Mouse (Mus musculus) midbrain, embryonic 13.5 days (tissue): ENCODE data around the gene Ddx39b. TPM values are rescaled to one million over a fixed set of nuclear protein-coding genes. Genes with fewer than 3 reads are reported as not detected.
A peak's percentile ranks its signal among the peaks of the same experiment; 100 is the strongest.
"Not testable (repeated sequence)": the region's sequence is repeated elsewhere in the genome, so short reads cannot be mapped to it uniquely, and the experiment has no call there.

Experiments used
- ATAC-seq: fragments of 200-750 bp; cut with Nextera tagmentation; 2 replicates; pipeline ENCODE4 v1.8.0; 2017; ENCODE audit warnings: mild to moderate bottlenecking, moderate TSS enrichment, moderate library complexity
- H3K27ac ChIP-seq: fragments of 300-500 bp; sonication (generic); 2 replicates; pipeline ENCODE4 v1.5.1; 2015; ENCODE audit warnings: inconsistent platforms, mild to moderate bottlenecking, moderate library complexity
- H3K27me3 ChIP-seq: fragments of 300-500 bp; sonication (generic); 2 replicates; pipeline ENCODE4 v1.6.1; 2015; ENCODE audit warnings: mild to moderate bottlenecking, inconsistent platforms
- H3K36me3 ChIP-seq: fragments of 300-500 bp; sonication (generic); 2 replicates; pipeline ENCODE4 v1.6.1; 2015; ENCODE audit warnings: mild to moderate bottlenecking, inconsistent platforms
- H3K4me1 ChIP-seq: fragments of 300-500 bp; sonication (generic); replicated peaks from 2 replicates; pipeline ENCODE4 v1.6.1; 2015; ENCODE audit warnings: inconsistent platforms
- H3K4me2 ChIP-seq: fragments of 300-500 bp; sonication (generic); replicated peaks from 2 replicates; pipeline ENCODE4 v1.6.1; 2015; ENCODE audit warnings: moderate library complexity, mild to moderate bottlenecking, inconsistent platforms
- H3K4me3 ChIP-seq: fragments of 300-500 bp; sonication (generic); replicated peaks from 2 replicates; pipeline ENCODE4 v1.5.1; 2015; ENCODE audit warnings: mild to moderate bottlenecking, inconsistent platforms
- H3K9ac ChIP-seq: fragments of 300-500 bp; sonication (generic); replicated peaks from 2 replicates; pipeline ENCODE4 v1.6.1; 2015; ENCODE audit warnings: mild to moderate bottlenecking, inconsistent platforms
- H3K9me3 ChIP-seq: fragments of 300-500 bp; sonication (generic); 2 replicates; pipeline ENCODE4 v1.6.1; 2016; ENCODE audit warnings: mild to moderate bottlenecking, inconsistent platforms
- WGBS: fragments of 180-500 bp; shearing (Covaris S2); methylation state at CpG from one replicate; pipeline ENCODE4 v1.1.7; 2015; 5-methylcytosine and 5-hydroxymethylcytosine counted together
- microRNA-seq: library from miRNA; unstranded; fragments of <30 nt; microRNA quantifications from one replicate; pipeline ENCODE4, GENCODE M21; 2016
- polyA plus RNA-seq: library from polyadenylated mRNA; unstranded; fragments of >200 nt; fragmentation: Nextera tagmentation; extraction: Ambion mirVana; gene quantifications from 2 replicates; pipeline ENCODE4 v1.2.1, GENCODE M21; 2015

The Ddx39b gene
- polyA plus RNA-seq, 1 experiment from 2014 or later, result 465 TPM

GRCm38 (mm10) chr17:35278957-35279688, 37.6 kb downstream of the Ddx39b start:
- no peaks in the 10 kb centered on the region for H3K4me1 ChIP-seq
- WGBS, result 91% methylated on average over 13 of the region's 13 CpGs
- no peak overlapping the region for H3K9ac ChIP-seq
- no peak overlapping the region for H3K4me3 ChIP-seq
- H3K27me3 ChIP-seq, result peaks cover 24% of the 10 kb centered on the region
- H3K4me2 ChIP-seq, result no peak overlapping the region
- H3K27ac ChIP-seq, result no peak overlapping the region
- no peaks in the 10 kb centered on the region for H3K9me3 ChIP-seq
- ATAC-seq, result no peak
- H3K36me3 ChIP-seq, result no peaks in the 10 kb centered on the region

- Histone ChIP-seq H3K4me1 (no peaks in the 10 kb centered on the region), H3K9ac (no peak overlapping the region), H3K9me3 (no peaks in the 10 kb centered on the region), H3K27ac (no peak overlapping the region), H3K4me2 (no peak overlapping the region), H3K4me3 (no peak overlapping the region), H3K36me3 (no peaks in the 10 kb centered on the region), H3K27me3 (peaks cover 23% of the 10 kb centered on the region)
- ATAC-seq, result no peak
- WGBS, result 68% methylated on average over 3 of the region's 3 CpGs
Measured at GRCm38 (mm10) chr17:35280276-35280675, 38.7 kb downstream of the Ddx39b start.

GRCm38 (mm10) chr17:35285431-35285830, 43.9 kb downstream of the Ddx39b start:
- Histone ChIP-seq H3K27ac (no peak overlapping the region), H3K9me3 (no peaks in the 10 kb centered on the region), H3K9ac (no peak overlapping the region), H3K4me1 (no peaks in the 10 kb centered on the region), H3K4me3 (no peak overlapping the region), H3K4me2 (no peak overlapping the region), H3K36me3 (no peaks in the 10 kb centered on the region), H3K27me3 (no peaks in the 10 kb centered on the region)
- no peak for ATAC-seq

GRCm38 (mm10) chr17:35295796-35296195, 54.2 kb downstream of the Ddx39b start:
- WGBS, result 6% methylated on average over 5 of the region's 5 CpGs
- not testable (repeated sequence) for H3K9ac ChIP-seq, H3K4me3 ChIP-seq, H3K27ac ChIP-seq, H3K4me1 ChIP-seq, H3K9me3 ChIP-seq, H3K4me2 ChIP-seq, ATAC-seq, H3K36me3 ChIP-seq, H3K27me3 ChIP-seq

GRCm38 (mm10) chr17:35300261-35300945, 58.9 kb downstream of the Ddx39b start:
- H3K9ac ChIP-seq, H3K4me1 ChIP-seq, H3K27me3 ChIP-seq, H3K9me3 ChIP-seq, H3K4me2 ChIP-seq, H3K36me3 ChIP-seq, H3K27ac ChIP-seq, ATAC-seq, H3K4me3 ChIP-seq: not testable (repeated sequence)
- 84% methylated on average over 7 of the region's 7 CpGs for WGBS

GRCm38 (mm10) chr17:35301645-35302258, 60.2 kb downstream of the Ddx39b start:
- H3K36me3 ChIP-seq, result no peaks in the 10 kb centered on the region
- H3K27ac ChIP-seq, result no peak overlapping the region
- H3K4me2 ChIP-seq, result no peak overlapping the region
- no peak overlapping the region for H3K9ac ChIP-seq
- no peak overlapping the region for H3K4me3 ChIP-seq
- H3K9me3 ChIP-seq, result no peaks in the 10 kb centered on the region
- ATAC-seq, result peak; percentile 50; the same call in 1 of the 2 replicates
- 24% methylated on average over 13 of the region's 13 CpGs for WGBS
- no peaks in the 10 kb centered on the region for H3K4me1 ChIP-seq
- peaks cover 6% of the 10 kb centered on the region; the same call in 1 of the 2 replicates for H3K27me3 ChIP-seq

- Histone ChIP-seq H3K27me3 (peaks cover 11% of the 10 kb centered on the region; the same call in 1 of the 2 replicates), H3K4me2 (no peak overlapping the region), H3K36me3 (no peaks in the 10 kb centered on the region), H3K4me1 (no peaks in the 10 kb centered on the region), H3K9me3 (no peaks in the 10 kb centered on the region), H3K27ac (no peak overlapping the region), H3K4me3 (no peak overlapping the region), H3K9ac (no peak overlapping the region)
- ATAC-seq, result no peak
- WGBS, result 93% methylated on average over 2 of the region's 2 CpGs
Measured at GRCm38 (mm10) chr17:35303271-35303670, 61.7 kb downstream of the Ddx39b start.

Small RNA genes lying within 50 kb of the gene (microRNA-seq; reads per million reads assigned to microRNA genes)
- gene Mir6973a, result not detected
- gene Mir6974, result not detected
- 1.4 reads per million for gene Mir6975
- not detected for gene Mir8094

Other genes with a start within 250 kb of the Ddx39b start
- 61.0 and 69.1 TPM in 2 replicates for gene Vars, start 240.8 kb upstream of the Ddx39b start, polyA plus RNA-seq
- 0.13 and 0.20 TPM in 2 replicates for gene Vwa7, start 225.2 kb upstream of the Ddx39b start, polyA plus RNA-seq
- 3.8 and 4.3 TPM in 2 replicates for gene Sapcd1, start 213.7 kb upstream of the Ddx39b start, polyA plus RNA-seq
- gene Msh5, start 195.0 kb upstream of the Ddx39b start, polyA plus RNA-seq, result 3.3 and 3.7 TPM in 2 replicates
- gene Clic1, start 191.8 kb upstream of the Ddx39b start, polyA plus RNA-seq, result 93.7 and 99.6 TPM in 2 replicates
- 501 and 531 TPM in 2 replicates for gene Ddah2, start 182.7 kb upstream of the Ddx39b start, polyA plus RNA-seq
- not detected in 2 replicates for gene Ly6g6c, start 176.4 kb upstream of the Ddx39b start, polyA plus RNA-seq
- gene Mpig6b, start 175.6 kb upstream of the Ddx39b start, polyA plus RNA-seq, result 0.45 and 0.50 TPM in 2 replicates
- 0.18 and 0.32 TPM in 2 replicates for gene Ly6g6e, start 164.8 kb upstream of the Ddx39b start, polyA plus RNA-seq
- 1.0 and 1.9 TPM in 2 replicates for gene Ly6g6d, start 163.7 kb upstream of the Ddx39b start, polyA plus RNA-seq
- gene Ly6g6f, start 156.1 kb upstream of the Ddx39b start, polyA plus RNA-seq, result 0.18 and 0.19 TPM in 2 replicates
- gene Abhd16a, start 152.5 kb upstream of the Ddx39b start, polyA plus RNA-seq, result 85.1 and 86.5 TPM in 2 replicates
- not detected in 2 replicates for gene Ly6g5c, start 133.5 kb upstream of the Ddx39b start, polyA plus RNA-seq
- gene Ly6g5b, start 126.3 kb upstream of the Ddx39b start, polyA plus RNA-seq, result 1.4 and 1.7 TPM in 2 replicates
- 27.1 and 30.4 TPM in 2 replicates for gene Gpank1, start 120.3 kb upstream of the Ddx39b start, polyA plus RNA-seq
- gene Csnk2b, start 119.7 kb upstream of the Ddx39b start, polyA plus RNA-seq, result 293 and 316 TPM in 2 replicates
- 9.2 and 9.4 TPM in 2 replicates for gene D17H6S53E, start 115.4 kb upstream of the Ddx39b start, polyA plus RNA-seq
- gene Apom, start 109.7 kb upstream of the Ddx39b start, polyA plus RNA-seq, result 0.53 and 0.63 TPM in 2 replicates
- gene Bag6, start 106.6 kb upstream of the Ddx39b start, polyA plus RNA-seq, result 93.7 and 93.9 TPM in 2 replicates
- gene Prrc2a, start 76.8 kb upstream of the Ddx39b start, polyA plus RNA-seq, result 209 and 228 TPM in 2 replicates
- 4.9 and 7.0 TPM in 2 replicates for gene Aif1, start 65.7 kb upstream of the Ddx39b start, polyA plus RNA-seq
- gene Lst1, start 53.3 kb upstream of the Ddx39b start, polyA plus RNA-seq, result 4.8 and 7.1 TPM in 2 replicates
- 0.35 and 0.76 TPM in 2 replicates for gene Ltb, start 47.3 kb upstream of the Ddx39b start, polyA plus RNA-seq
- gene Tnf, start 39.7 kb upstream of the Ddx39b start, polyA plus RNA-seq, result not detected in 2 replicates
- 0.11 and 0.23 TPM in 2 replicates for gene Lta, start 36.4 kb upstream of the Ddx39b start, polyA plus RNA-seq
- 0.57 and 0.79 TPM in 2 replicates for gene Gm16181, start 20.9 kb upstream of the Ddx39b start, polyA plus RNA-seq
- 41.6 and 43.0 TPM in 2 replicates for gene Atp6v1g2, start 8.1 kb upstream of the Ddx39b start, polyA plus RNA-seq
- 8.3 and 11.0 TPM in 2 replicates for gene Nfkbil1, start 6.0 kb upstream of the Ddx39b start, polyA plus RNA-seq
- 49.5 and 52.5 TPM in 2 replicates for gene H2-D1, start 21.0 kb downstream of the Ddx39b start, polyA plus RNA-seq
- 0.11 and 0.17 TPM in 2 replicates for gene H2-Q1, start 78.7 kb downstream of the Ddx39b start, polyA plus RNA-seq
- gene H2-Q2, start 100.5 kb downstream of the Ddx39b start, polyA plus RNA-seq, result 0.26 and 0.30 TPM in 2 replicates
- gene H2-Q4, start 137.9 kb downstream of the Ddx39b start, polyA plus RNA-seq, result 1.00 and 1.3 TPM in 2 replicates
- gene H2-Q6, start 183.1 kb downstream of the Ddx39b start, polyA plus RNA-seq, result 0.17 TPM in 2 replicates
- 2.5 TPM in 2 replicates for gene H2-Q7, start 197.4 kb downstream of the Ddx39b start, polyA plus RNA-seq
- gene H2-Q10, start 228.3 kb downstream of the Ddx39b start, polyA plus RNA-seq, result 0.09 and 0.69 TPM in 2 replicates